Mouse (Mus musculus): ENCODE results near the gene Fut11. TPM values are rescaled to one million over a fixed set of nuclear protein-coding genes. Genes with fewer than 3 reads are reported as not detected.

Fut11 gene
- total RNA-seq, 1 experiment from 2014 or later: 22.5 TPM

Small RNA genes lying within 50 kb of the gene (microRNA-seq; reads per million reads assigned to microRNA genes)
- gene Mir6946: 0 to 0.34 reads per million in 2 experiments

Other genes with a start within 250 kb of the Fut11 start
- gene Cfap70, start 242.7 kb upstream of the Fut11 start, total RNA-seq (2021): 0.90 and 2.6 TPM in 2 replicates
- 109 and 114 TPM in 2 replicates for gene Anxa7, start 214.8 kb upstream of the Fut11 start, total RNA-seq (2021)
- 1.1 and 1.9 TPM in 2 replicates for gene Mss51, start 198.1 kb upstream of the Fut11 start, total RNA-seq (2021)
- gene Ppp3cb, start 148.4 kb upstream of the Fut11 start, total RNA-seq (2021): 61.0 and 70.9 TPM in 2 replicates
- 13.2 and 16.7 TPM in 2 replicates for gene Usp54, start 53.9 kb upstream of the Fut11 start, total RNA-seq (2021)
- gene Myoz1, start 38.4 kb upstream of the Fut11 start, total RNA-seq (2021): not detected in 2 replicates
- 0.18 TPM in 1 of 2 replicates, not detected in the other for gene Synpo2l, start 26.6 kb upstream of the Fut11 start, total RNA-seq (2021)
- gene Sec24c, start 20.7 kb upstream of the Fut11 start, total RNA-seq (2021): 119 and 125 TPM in 2 replicates
- 70.4 and 90.7 TPM in 2 replicates for gene Chchd1, start 8.0 kb downstream of the Fut11 start, total RNA-seq (2021)
- 116 and 146 TPM in 2 replicates for gene Zswim8, start 12.6 kb downstream of the Fut11 start, total RNA-seq (2021)
- 33.5 and 36.2 TPM in 2 replicates for gene Ndst2, start 39.6 kb downstream of the Fut11 start, total RNA-seq (2021)
- gene Camk2g, start 99.1 kb downstream of the Fut11 start, total RNA-seq (2021): 49.0 and 62.6 TPM in 2 replicates
- 14.2 and 21.2 TPM in 2 replicates for gene Plau, start 141.7 kb downstream of the Fut11 start, total RNA-seq (2021)
- gene Vcl, start 234.4 kb downstream of the Fut11 start, total RNA-seq (2021): 91.6 and 100 TPM in 2 replicates

Measured in adrenal gland, postnatal 25 days (tissue).